Mouse (Mus musculus): ENCODE results near the gene Frk.
"Not testable (repeated sequence)": the region's sequence is repeated elsewhere in the genome, so short reads cannot be mapped to it uniquely, and the experiment has no call there.

The Frk gene

GRCm38 (mm10) chr10:34483297-34484013 is at the start of gene Frk:
Gene Frk (plus strand): TSS chr10:34483399.
- peak; percentile 91 for DNase-seq

- DNase-seq, result not testable (repeated sequence)
Measured at GRCm38 (mm10) chr10:34434191-34434590, 49.0 kb upstream of the Frk start.

- no peak for DNase-seq
Measured at GRCm38 (mm10) chr10:34449469-34449868, 33.7 kb upstream of the Frk start.

GRCm38 (mm10) chr10:34461451-34461850 is 21.7 kb upstream of the Frk start:
- no peak for DNase-seq

GRCm38 (mm10) chr10:34464321-34464720 is 18.9 kb upstream of the Frk start:
- DNase-seq, result no peak

GRCm38 (mm10) chr10:34469037-34469436 is 14.2 kb upstream of the Frk start:
- no peak for DNase-seq

GRCm38 (mm10) chr10:34479942-34480455 is 3.2 kb upstream of the Frk start:
- peak; percentile 91 for DNase-seq

- DNase-seq, result peak; percentile 94
Measured at GRCm38 (mm10) chr10:34484014-34484411, 814 bp downstream of the Frk start.

GRCm38 (mm10) chr10:34485079-34485478 is 1.9 kb downstream of the Frk start:
- no peak for DNase-seq

- no peak for DNase-seq
Measured at GRCm38 (mm10) chr10:34507807-34508206, 24.6 kb downstream of the Frk start.

GRCm38 (mm10) chr10:34508593-34508992 is 25.4 kb downstream of the Frk start:
- no peak for DNase-seq

GRCm38 (mm10) chr10:34509256-34509655 is 26.1 kb downstream of the Frk start:
- no peak for DNase-seq

- DNase-seq, result no peak
Measured at GRCm38 (mm10) chr10:34511192-34511591, 28.0 kb downstream of the Frk start.

- no peak for DNase-seq
Measured at GRCm38 (mm10) chr10:34512551-34512950, 29.4 kb downstream of the Frk start.

GRCm38 (mm10) chr10:34525598-34525997 is 42.4 kb downstream of the Frk start:
- no peak for DNase-seq

- DNase-seq, result no peak
Measured at GRCm38 (mm10) chr10:34531766-34532165, 48.6 kb downstream of the Frk start.

- no peak for DNase-seq
Measured at GRCm38 (mm10) chr10:34532507-34532906, 49.3 kb downstream of the Frk start.

- no peak for DNase-seq
Measured at GRCm38 (mm10) chr10:34540687-34541086, 57.5 kb downstream of the Frk start.

GRCm38 (mm10) chr10:34541717-34542490 is 58.7 kb downstream of the Frk start:
- no peak for DNase-seq

- no peak for DNase-seq
Measured at GRCm38 (mm10) chr10:34550612-34551011, 67.4 kb downstream of the Frk start.

- DNase-seq, result no peak
Measured at GRCm38 (mm10) chr10:34551636-34552035, 68.4 kb downstream of the Frk start.

GRCm38 (mm10) chr10:34563518-34564176 is 80.4 kb downstream of the Frk start:
- DNase-seq, result no peak

GRCm38 (mm10) chr10:34615474-34615873 is 132.3 kb downstream of the Frk start:
- DNase-seq, result no peak

- no peak for DNase-seq
Measured at GRCm38 (mm10) chr10:34617216-34617615, 134.0 kb downstream of the Frk start.

Data from heart, adult 11 months (tissue).